Mouse (Mus musculus) embryo, embryonic 11.5 days (tissue): ENCODE results near the gene Zfp11.
"Not testable (repeated sequence)": the region's sequence is repeated elsewhere in the genome, so short reads cannot be mapped to it uniquely, and the experiment has no call there.

ENCODE experiments used
- DNase-seq: peaks from one replicate; pipeline ENCODE4 v3.0.0-alpha.2; 2012; ENCODE audit warnings: low read depth, low spot score

The Zfp11 gene

GRCm38 (mm10) chr5:129670036-129670458 is at the start of gene Zfp11:
Gene Zfp11, minus strand, starts transcription at chr5:129670099.
- peak; percentile 69 for DNase-seq

- no peak for DNase-seq
These were observed 47.1 kb upstream of the Zfp11 start for GRCm38 (mm10) chr5:129717016-129717415.

- peak; percentile 90 for DNase-seq
These were observed 45.5 kb upstream of the Zfp11 start, which contains the start of gene Mrps17 for GRCm38 (mm10) chr5:129715326-129715861. Gene Mrps17, plus strand, starts transcription at chr5:129715497.

DNA sequence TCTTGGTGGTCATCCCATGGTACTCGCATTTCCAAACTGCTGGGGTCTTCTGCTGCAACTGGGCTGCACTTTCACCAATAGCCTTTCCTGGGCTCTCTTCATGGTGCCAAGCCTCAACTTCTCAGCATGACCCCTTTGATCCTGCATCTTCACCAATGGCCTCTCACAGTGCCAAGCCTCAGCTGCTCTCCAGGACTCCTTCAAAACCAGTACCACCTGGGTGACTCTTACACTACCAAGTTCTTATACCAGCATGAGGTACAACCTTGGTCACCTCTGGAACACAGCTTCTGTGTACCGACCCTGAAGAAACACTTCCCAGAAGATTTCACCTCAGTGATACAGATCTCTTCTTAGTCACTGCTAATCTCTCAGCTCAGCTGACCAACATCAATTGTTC is 38.5 kb upstream of the Zfp11 start, which contains the start of gene Sept14:
TSS of gene Sept14 (minus strand) at position 101 of the 400 bp plus-strand sequence.
- no peak for DNase-seq

GRCm38 (mm10) chr5:129703368-129703767 is 33.5 kb upstream of the Zfp11 start:
- no peak for DNase-seq

- no peak for DNase-seq
These were observed 31.8 kb upstream of the Zfp11 start for GRCm38 (mm10) chr5:129701706-129702105.

- DNase-seq, result no peak
These were observed 30.6 kb upstream of the Zfp11 start for GRCm38 (mm10) chr5:129700506-129700905.

DNA sequence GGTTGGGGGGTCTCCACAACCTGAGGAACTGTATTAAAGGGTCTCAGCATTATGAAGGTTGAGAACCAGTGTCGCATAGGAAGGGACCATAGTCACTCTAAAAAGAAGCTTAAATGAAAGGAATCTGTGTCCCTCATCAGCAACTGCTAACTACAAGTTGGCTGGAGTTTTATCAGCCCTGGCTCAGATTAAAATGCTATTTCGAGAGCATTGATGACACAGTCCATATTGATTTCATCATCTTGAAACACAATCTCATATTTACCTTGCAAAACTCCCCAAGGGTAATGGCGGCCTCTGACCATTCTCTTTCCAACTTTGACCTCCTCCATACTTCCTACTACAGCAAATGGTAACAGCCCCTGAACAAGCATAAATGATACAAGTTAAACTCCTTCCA is 20.6 kb upstream of the Zfp11 start:
- DNase-seq, result no peak

DNA sequence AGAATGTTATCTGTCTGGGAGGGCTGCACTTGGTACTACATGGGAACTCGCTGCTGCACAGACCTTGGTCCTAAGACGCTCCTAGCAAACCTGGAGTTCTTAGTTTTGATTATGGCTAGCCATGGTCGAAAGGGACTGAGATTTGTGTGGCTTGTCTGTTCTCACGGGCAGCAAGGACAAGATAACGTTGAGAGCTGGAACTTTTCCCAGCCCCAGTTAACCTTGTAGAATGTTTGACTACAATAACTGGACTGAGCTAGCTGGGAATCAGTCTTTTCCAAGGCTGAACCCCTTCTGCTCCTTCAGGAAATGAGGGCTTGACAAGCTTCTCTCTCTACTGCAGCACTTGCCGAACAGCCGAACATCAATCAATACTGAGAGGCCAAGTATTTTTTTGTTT is 17.7 kb upstream of the Zfp11 start:
- no peak for DNase-seq

DNA sequence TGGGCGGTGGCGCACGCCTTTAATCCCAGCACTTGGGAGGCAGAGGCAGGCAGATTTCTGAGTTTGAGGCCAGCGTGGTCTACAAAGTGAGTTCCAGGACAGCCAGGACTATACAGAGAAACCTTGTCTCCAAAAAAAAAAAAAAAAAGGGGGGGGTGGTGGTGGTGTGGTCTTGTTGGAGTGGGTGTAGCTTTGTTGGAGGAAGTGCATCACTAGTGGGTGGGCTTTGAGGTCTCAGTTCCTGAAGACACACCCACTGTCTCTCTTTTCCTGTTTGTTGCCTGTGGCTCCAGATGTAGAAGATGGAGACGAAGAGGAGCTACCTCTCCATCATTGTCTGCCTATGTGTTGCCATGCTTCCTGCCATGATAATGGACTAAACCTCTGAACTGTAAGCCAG is 15.2 kb upstream of the Zfp11 start:
- DNase-seq, result not testable (repeated sequence)

DNA sequence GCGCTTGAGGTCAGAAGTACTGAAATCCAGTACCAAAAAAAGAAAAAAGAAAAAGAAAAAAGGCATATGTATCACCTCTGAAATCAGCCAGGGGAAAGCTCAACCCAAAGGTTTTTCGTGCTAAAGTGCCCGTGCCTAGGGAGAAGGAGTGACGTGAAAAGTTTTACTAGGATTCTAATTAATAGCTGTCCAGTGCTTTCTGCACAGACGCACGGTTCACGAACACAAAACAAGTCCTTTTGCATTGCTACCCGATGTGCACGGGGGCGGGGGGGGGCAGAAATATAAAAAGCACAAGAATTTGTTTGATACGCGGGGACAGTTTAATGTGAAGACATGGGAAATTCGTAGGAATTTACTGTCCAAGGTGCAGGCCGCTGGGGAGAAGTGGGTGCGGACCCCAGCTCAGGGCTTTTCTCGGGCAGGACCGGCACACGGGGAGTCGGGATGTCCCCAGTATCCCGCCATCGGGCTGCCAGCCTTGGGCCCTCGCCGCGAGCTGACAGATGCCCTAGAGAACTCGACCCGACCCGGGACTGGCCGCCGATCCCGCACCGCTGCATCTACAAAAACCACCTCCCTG is 355 bp downstream of the Zfp11 start:
- no peak for DNase-seq

GRCm38 (mm10) chr5:129667851-129668250 is 2.0 kb downstream of the Zfp11 start:
- no peak for DNase-seq

- DNase-seq, result no peak
These were observed 3.5 kb downstream of the Zfp11 start for GRCm38 (mm10) chr5:129666271-129666909.

DNA sequence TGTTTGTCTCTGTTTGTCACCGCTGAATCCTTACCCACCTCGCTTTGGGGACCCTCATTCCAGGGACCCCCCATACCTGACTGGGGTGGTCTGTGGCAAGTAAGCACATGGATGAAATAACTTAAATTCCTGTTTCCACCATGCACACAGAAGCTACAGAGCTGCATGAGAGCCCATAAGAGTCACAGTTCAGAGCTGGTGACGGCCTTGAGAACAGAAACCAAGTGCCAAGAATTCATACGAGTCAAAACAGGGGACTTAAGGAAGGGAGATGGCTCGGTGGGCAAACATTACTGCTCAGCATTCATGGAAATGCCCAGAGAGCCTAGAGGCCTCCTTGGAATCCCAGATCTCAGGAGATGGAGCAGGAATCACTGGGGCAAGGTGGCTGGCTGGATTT is 5.8 kb downstream of the Zfp11 start:
- no peak for DNase-seq

- DNase-seq, result no peak
These were observed 12.0 kb downstream of the Zfp11 start for GRCm38 (mm10) chr5:129657931-129658330.

DNA sequence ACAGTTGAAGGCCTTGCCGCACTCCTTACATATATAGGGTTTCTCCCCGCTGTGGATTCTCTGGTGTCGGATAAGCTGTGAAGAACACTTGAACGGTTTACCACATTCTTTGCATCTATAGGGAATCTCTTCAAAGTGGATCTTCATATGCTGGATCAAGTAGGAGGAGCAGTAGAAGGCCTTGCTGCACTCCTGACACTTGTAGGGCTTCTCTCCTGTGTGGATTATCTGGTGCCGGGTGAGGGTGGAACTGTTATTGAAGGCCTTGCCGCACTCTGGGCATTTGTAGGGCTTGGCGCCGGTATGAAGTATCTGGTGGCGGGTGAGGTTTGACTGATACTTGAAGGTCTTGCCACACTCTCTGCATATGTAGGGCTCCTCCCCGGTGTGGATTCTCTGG is 12.9 kb downstream of the Zfp11 start:
- DNase-seq, result no peak

GRCm38 (mm10) chr5:129650858-129651257 is 19.0 kb downstream of the Zfp11 start:
- DNase-seq, result no peak

GRCm38 (mm10) chr5:129632270-129633250 is 37.3 kb downstream of the Zfp11 start:
- DNase-seq, result not testable (repeated sequence)

DNA sequence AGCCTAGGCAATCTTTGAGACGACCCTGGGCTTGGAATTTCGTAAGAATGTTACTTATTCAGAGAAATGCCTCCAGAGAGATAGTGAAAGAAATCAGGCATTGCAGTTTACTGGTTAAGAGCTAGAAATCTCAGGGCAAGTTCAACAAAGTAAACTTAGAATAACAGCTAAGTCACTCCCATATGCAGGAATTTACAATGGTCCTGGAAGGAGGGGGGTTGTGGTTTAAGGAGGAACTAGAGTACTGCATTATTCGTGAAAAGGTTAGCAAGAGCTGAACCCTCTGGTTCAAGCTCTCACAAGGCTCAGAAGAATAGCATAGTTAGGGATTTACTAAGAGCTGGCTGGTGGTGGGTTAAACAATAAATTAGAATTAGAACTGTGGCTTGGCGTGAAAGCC is 43.3 kb downstream of the Zfp11 start:
- DNase-seq, result not testable (repeated sequence)

- DNase-seq, result no peak
These were observed 43.8 kb downstream of the Zfp11 start for GRCm38 (mm10) chr5:129626099-129626498.

DNA sequence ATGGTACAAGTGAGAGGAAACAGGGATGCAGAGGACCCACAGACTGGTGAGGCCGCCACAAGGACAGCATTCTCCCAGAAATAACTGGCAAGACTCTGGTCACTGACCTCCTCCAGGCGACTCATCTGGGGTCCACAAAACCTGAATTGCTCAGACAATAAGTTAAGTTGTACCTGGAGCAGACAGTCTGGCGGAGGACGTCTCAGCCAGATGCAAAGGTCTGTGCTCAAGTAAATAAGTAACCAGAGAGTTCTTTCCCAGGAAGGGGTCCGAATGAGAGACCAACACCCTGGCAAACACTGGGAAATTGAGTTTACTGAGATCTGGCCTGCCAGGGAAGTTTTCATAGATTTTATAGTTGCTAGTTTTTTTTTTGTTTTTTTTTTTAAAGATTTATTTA is 48.5 kb downstream of the Zfp11 start:
- no peak for DNase-seq

DNA sequence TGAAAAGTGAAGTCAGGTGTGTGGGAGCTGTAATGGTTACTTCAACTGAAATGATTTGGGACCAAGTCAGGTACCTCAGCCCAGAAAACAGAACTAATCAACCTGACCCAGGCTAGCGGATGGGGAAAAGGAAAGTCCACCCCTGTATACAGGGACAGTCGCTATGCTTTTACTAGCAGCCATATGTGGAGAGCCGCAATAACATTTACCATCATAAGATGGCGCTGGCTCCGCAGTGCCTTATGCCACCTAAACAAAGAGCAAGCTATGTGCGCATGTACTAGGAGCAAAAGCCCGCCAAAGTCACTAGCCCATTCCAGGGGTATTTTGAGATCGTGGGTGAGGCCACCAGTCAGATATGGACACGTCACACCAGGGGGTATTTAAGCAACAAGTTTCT is 49.3 kb downstream of the Zfp11 start:
- DNase-seq, result not testable (repeated sequence)
